Mouse (Mus musculus): ENCODE results near the gene Hsd17b1. TPM values are rescaled to one million over a fixed set of nuclear protein-coding genes. Genes with fewer than 3 reads are reported as not detected.

The Hsd17b1 gene
- polyA plus RNA-seq, 1 experiment from 2014 or later = not detected

DNA sequence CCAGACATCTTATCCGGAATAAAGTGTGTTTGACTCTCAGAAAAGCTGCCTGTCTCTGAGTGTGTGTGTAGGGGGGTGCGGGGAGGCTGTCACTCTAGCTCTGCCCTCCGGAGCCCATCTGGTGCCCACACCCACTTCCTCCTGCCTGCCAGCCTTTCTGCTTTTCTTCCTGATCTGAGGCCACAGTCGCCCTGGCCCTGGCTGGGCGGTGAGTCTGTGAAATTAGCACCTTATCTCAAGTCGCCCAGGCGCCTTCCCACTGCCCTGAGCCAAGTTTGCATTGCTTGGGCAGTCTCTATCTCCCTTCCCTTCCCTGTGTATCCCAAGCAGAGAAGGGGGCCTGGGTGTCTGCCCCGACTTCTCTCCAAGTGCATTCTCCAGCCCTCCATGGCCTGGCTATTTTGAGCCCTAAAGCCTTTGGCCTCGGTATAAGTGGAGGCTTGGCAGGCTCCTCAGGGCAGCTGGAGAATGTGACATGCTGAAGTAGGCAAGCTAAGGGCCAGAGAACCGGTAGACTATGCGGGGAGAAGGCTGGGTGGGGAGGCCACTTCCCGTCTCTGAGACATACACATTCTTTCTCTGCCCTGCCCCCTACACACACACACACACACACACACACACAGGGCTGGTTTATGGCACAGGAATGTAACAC, 14.4 kb upstream of the Hsd17b1 start:
- H3K27ac ChIP-seq (ENCODE audit: low read depth, low read length) = peak overlapping the region; percentile 27; the same call in 1 of the 2 replicates

DNA sequence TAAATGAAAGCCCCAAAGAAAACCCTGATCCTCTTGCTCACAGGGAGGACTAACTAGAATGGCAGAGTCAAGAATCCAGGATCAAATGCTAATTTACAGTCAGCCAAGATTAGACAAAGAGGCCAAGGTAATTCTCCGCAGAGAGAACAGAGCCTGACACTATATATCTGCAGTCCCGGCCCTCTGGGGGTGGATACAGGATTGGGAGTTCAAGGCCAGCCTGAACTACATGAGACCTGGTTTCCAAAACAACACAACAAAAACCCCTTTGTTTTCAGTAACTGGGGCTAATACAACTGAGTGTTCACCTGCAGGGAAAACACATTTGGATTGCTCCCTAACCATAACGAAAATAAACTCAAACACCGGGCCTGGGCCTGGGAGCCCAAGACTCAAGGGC, 13.7 kb upstream of the Hsd17b1 start:
- DNase-seq (ENCODE audit: low spot score) = no peak
- Histone ChIP-seq H3K36me3 (ENCODE audit: control insufficient read depth, insufficient read depth, low read length) (no peaks in the 10 kb centered on the region), H3K27me3 (ENCODE audit: control insufficient read depth, insufficient read depth, low read length) (no peaks in the 10 kb centered on the region), H3K9ac (ENCODE audit: low read depth, low read length) (no peak overlapping the region), H3K4me2 (replicated peaks; ENCODE audit: low read depth, low read length) (no peak overlapping the region), H3K9me3 (ENCODE audit: control insufficient read depth, low read length) (no peaks in the 10 kb centered on the region), H3K4me3 (ENCODE audit: low read depth, low read length) (no peak overlapping the region), H3K4me1 (replicated peaks; ENCODE audit: control insufficient read depth, insufficient read depth, low read length) (no peaks in the 10 kb centered on the region; the same call in 1 of the 2 replicates), H3K27ac (ENCODE audit: low read depth, low read length) (no peak overlapping the region)
- 85% methylated on average over 4 of the region's 4 CpGs for WGBS
- no peak for ATAC-seq (ENCODE audit: low FRiP score)

More for the DNA sequence above, 14.4 kb upstream of the Hsd17b1 start:
- WGBS = 67% methylated on average over 12 of the region's 12 CpGs
- no peaks in the 10 kb centered on the region for H3K27me3 ChIP-seq (ENCODE audit: control insufficient read depth, insufficient read depth, low read length)
- ATAC-seq (ENCODE audit: low FRiP score) (no peak), DNase-seq (ENCODE audit: low spot score) (no peak)
- no peaks in the 10 kb centered on the region for H3K4me1 ChIP-seq (replicated peaks; ENCODE audit: control insufficient read depth, insufficient read depth, low read length)
- H3K36me3 ChIP-seq (ENCODE audit: control insufficient read depth, insufficient read depth, low read length) = no peaks in the 10 kb centered on the region
- H3K4me2 ChIP-seq (replicated peaks; ENCODE audit: low read depth, low read length) = no peak overlapping the region
- H3K9ac ChIP-seq (ENCODE audit: low read depth, low read length) = no peak overlapping the region
- no peaks in the 10 kb centered on the region for H3K9me3 ChIP-seq (ENCODE audit: control insufficient read depth, low read length)
- no peak overlapping the region for H3K4me3 ChIP-seq (ENCODE audit: low read depth, low read length)

DNA sequence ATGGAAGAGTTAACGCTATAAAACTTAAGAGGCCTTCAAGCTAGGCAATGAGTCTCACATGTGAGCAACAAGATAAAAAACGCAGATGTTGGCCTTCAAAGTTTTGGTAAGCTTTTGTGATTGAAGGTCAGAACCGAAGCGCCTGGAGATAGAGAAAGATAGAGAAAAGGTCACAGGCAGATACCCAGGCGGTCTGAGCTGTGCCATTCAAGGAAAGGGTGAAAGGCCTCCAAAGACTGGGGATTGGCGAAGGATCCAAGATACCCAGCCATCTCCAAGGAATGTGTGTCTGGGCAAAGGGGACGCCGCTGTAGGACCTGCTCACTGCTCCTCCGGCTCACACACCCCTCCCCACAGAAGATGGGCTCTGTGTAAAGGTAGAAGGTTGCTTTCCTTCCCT, 13.2 kb upstream of the Hsd17b1 start:
- no peak for ATAC-seq (ENCODE audit: low FRiP score)
- Histone ChIP-seq H3K4me2 (replicated peaks; ENCODE audit: low read depth, low read length) (no peak overlapping the region), H3K4me3 (ENCODE audit: low read depth, low read length) (no peak overlapping the region), H3K27me3 (ENCODE audit: control insufficient read depth, insufficient read depth, low read length) (no peaks in the 10 kb centered on the region), H3K9me3 (ENCODE audit: control insufficient read depth, low read length) (no peaks in the 10 kb centered on the region), H3K36me3 (ENCODE audit: control insufficient read depth, insufficient read depth, low read length) (no peaks in the 10 kb centered on the region), H3K9ac (ENCODE audit: low read depth, low read length) (no peak overlapping the region), H3K4me1 (replicated peaks; ENCODE audit: control insufficient read depth, insufficient read depth, low read length) (no peaks in the 10 kb centered on the region; the same call in 1 of the 2 replicates), H3K27ac (ENCODE audit: low read depth, low read length) (no peak overlapping the region)
- 93% methylated on average over 9 of the region's 9 CpGs for WGBS
- DNase-seq (ENCODE audit: low spot score) = no peak

DNA sequence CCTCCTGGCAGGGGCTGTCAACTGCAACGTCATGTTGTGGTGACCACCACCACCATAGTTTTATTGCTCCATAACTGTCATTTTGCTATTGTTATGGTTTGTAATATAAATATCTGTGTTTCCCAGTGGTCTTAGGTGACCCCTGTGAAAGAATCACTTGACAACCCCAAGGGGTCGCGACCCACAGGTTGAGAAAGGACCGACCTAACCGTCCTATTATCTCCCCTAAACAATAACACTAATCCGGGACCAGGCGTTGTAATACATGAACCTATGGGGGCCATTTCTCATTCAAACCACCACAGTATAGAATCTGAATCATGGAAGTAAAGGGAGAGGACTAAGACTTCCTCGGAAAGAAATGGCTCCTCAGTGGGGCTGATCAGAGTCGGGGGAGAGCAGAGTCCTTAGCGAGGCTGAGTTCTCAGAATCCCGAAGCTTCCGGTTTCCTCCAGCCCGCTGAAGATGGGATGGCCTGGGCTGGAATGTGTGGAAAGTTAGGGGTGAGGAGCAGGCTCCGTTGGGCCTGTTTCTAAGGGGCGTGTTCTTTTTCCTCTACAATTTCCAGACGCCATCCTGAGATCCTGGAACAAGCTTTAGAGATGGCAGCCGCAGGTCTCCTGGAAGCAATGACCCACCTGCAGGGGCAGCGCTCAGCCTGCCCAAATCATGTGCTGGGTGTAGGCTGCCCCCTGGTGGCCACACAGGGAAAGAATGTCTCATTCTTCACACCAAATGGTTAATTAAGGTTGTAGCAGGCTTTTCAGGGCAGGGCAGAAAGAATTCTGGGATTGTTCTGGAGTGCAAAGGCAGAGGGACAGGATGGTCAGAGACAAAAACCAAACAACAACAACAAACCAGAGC, 11.4 kb upstream of the Hsd17b1 start:
- Histone ChIP-seq H3K4me3 (ENCODE audit: low read depth, low read length) (peak overlapping the region; percentile 26), H3K27me3 (ENCODE audit: control insufficient read depth, insufficient read depth, low read length) (no peaks in the 10 kb centered on the region), H3K36me3 (ENCODE audit: control insufficient read depth, insufficient read depth, low read length) (no peaks in the 10 kb centered on the region), H3K27ac (ENCODE audit: low read depth, low read length) (no peak overlapping the region), H3K9ac (ENCODE audit: low read depth, low read length) (no peak overlapping the region), H3K4me2 (replicated peaks; ENCODE audit: low read depth, low read length) (peak overlapping the region; percentile 34), H3K9me3 (ENCODE audit: control insufficient read depth, low read length) (no peaks in the 10 kb centered on the region), H3K4me1 (replicated peaks; ENCODE audit: control insufficient read depth, insufficient read depth, low read length) (no peaks in the 10 kb centered on the region; the same call in 1 of the 2 replicates)
- DNase-seq (ENCODE audit: low spot score) (peak; percentile 86), ATAC-seq (ENCODE audit: low FRiP score) (peak; percentile 26; the same call in 1 of the 2 replicates)
- WGBS = 25% methylated on average over 18 of the region's 18 CpGs

DNA sequence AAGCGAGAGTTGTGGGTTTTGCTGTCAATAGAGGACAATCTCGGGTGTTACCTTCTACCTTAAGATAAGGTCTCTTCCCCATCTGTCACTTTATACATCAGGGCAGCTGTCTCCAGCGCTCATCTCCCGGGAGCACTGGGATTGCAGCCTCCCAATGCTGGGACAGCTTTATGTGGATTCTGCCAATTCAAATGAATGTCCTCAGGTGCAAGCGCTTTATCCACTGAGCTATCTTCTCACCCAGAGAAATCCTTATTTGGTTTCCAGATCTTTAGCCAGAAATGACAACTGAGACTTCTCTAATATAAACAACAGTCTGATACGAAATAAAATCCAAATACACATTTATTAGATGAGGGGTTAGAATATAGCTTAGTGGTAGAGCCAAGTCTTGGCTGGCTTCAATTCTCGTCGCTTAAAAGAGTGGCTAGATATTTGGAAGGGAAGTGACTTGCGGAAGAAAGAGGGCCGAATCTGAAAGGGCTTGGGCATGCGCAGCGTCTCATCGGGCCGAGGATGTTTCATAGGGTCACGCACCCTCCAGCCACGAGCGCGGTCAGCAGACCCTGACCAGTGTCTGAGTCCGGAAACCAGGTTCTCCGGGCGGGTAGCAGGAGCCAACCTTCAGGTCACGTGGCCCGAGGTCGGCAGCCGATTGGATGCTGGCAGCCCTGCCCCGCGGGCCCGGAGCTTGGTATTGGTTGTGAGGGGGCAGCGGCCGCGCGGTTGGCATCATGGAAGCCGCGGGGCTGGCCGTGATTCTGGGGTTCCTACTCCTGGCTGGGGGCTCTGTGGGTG, 8.6 kb upstream of the Hsd17b1 start, which contains the start of gene Naglu:
Gene Naglu (plus strand): TSS at position 622 of the 798 bp plus-strand sequence.
- H3K4me3 ChIP-seq (ENCODE audit: low read depth, low read length) = peak within 1 kb of the TSS; percentile 80
- WGBS = 6% methylated on average over 35 of the region's 35 CpGs
- H3K4me1 ChIP-seq (replicated peaks; ENCODE audit: control insufficient read depth, insufficient read depth, low read length) = no peaks in the 10 kb centered on the region; the same call in 1 of the 2 replicates
- peak within 1 kb of the TSS; percentile 94 for H3K4me2 ChIP-seq (replicated peaks; ENCODE audit: low read depth, low read length)
- DNase-seq (ENCODE audit: low spot score) (peak; percentile 92), ATAC-seq (ENCODE audit: low FRiP score) (peak; percentile 87)
- H3K27ac ChIP-seq (ENCODE audit: low read depth, low read length) = no peak within 1 kb of the TSS
- no peaks in the 10 kb centered on the region for H3K27me3 ChIP-seq (ENCODE audit: control insufficient read depth, insufficient read depth, low read length)
- H3K36me3 ChIP-seq (ENCODE audit: control insufficient read depth, insufficient read depth, low read length) = no peaks in the 10 kb centered on the region
- peak within 1 kb of the TSS; percentile 85 for H3K9ac ChIP-seq (ENCODE audit: low read depth, low read length)
- no peaks in the 10 kb centered on the region for H3K9me3 ChIP-seq (ENCODE audit: control insufficient read depth, low read length)

DNA sequence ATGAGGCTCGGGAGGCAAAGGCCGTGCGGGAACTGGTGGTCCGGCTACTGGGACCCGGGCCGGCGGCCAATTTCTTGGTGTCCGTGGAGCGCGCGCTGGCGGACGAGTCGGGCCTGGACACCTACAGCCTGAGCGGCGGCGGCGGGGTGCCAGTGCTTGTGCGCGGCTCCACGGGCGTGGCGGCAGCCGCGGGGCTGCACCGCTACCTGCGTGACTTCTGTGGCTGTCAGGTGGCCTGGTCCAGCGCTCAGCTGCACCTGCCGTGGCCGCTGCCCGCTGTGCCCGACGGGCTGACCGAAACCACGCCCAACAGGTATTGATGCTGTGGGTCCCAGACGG, 8.1 kb upstream of the Hsd17b1 start:
- under 1% methylated on average over 35 of the region's 36 CpGs for WGBS
- no peak overlapping the region for H3K27ac ChIP-seq (ENCODE audit: low read depth, low read length)
- H3K9ac ChIP-seq (ENCODE audit: low read depth, low read length) = peak overlapping the region; percentile 85
- peak; percentile 65 for ATAC-seq (ENCODE audit: low FRiP score)
- no peaks in the 10 kb centered on the region; the same call in 1 of the 2 replicates for H3K4me1 ChIP-seq (replicated peaks; ENCODE audit: control insufficient read depth, insufficient read depth, low read length)
- H3K4me2 ChIP-seq (replicated peaks; ENCODE audit: low read depth, low read length) = peak overlapping the region; percentile 94
- H3K9me3 ChIP-seq (ENCODE audit: control insufficient read depth, low read length) = no peaks in the 10 kb centered on the region
- no peak for DNase-seq (ENCODE audit: low spot score)
- H3K36me3 ChIP-seq (ENCODE audit: control insufficient read depth, insufficient read depth, low read length) = no peaks in the 10 kb centered on the region
- peak overlapping the region; percentile 80 for H3K4me3 ChIP-seq (ENCODE audit: low read depth, low read length)
- no peaks in the 10 kb centered on the region for H3K27me3 ChIP-seq (ENCODE audit: control insufficient read depth, insufficient read depth, low read length)

DNA sequence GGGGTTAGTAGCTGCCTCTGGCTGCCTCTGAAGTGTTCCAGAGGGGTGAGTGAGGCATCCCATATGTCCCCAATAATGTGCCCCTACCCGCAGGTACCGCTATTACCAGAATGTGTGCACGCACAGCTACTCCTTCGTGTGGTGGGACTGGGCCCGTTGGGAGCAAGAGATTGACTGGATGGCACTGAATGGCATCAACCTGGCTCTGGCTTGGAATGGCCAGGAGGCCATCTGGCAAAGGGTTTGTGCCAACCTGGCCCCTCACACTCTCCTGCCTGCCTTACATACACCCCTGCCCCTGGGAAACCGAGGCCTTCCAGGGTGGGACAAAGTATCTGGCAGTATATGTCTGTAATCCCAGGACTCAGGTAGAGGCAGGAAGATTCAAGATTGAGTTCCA, 7.2 kb upstream of the Hsd17b1 start:
- H3K9ac ChIP-seq (ENCODE audit: low read depth, low read length) = no peak overlapping the region
- no peaks in the 10 kb centered on the region for H3K9me3 ChIP-seq (ENCODE audit: control insufficient read depth, low read length)
- no peaks in the 10 kb centered on the region for H3K36me3 ChIP-seq (ENCODE audit: control insufficient read depth, insufficient read depth, low read length)
- no peak for ATAC-seq (ENCODE audit: low FRiP score)
- no peaks in the 10 kb centered on the region for H3K27me3 ChIP-seq (ENCODE audit: control insufficient read depth, insufficient read depth, low read length)
- H3K4me1 ChIP-seq (replicated peaks; ENCODE audit: control insufficient read depth, insufficient read depth, low read length) = no peaks in the 10 kb centered on the region; the same call in 1 of the 2 replicates
- H3K4me2 ChIP-seq (replicated peaks; ENCODE audit: low read depth, low read length) = no peak overlapping the region
- H3K27ac ChIP-seq (ENCODE audit: low read depth, low read length) = no peak overlapping the region
- 82% methylated on average over 6 of the region's 6 CpGs for WGBS
- DNase-seq (ENCODE audit: low spot score) = no peak
- H3K4me3 ChIP-seq (ENCODE audit: low read depth, low read length) = no peak overlapping the region

DNA sequence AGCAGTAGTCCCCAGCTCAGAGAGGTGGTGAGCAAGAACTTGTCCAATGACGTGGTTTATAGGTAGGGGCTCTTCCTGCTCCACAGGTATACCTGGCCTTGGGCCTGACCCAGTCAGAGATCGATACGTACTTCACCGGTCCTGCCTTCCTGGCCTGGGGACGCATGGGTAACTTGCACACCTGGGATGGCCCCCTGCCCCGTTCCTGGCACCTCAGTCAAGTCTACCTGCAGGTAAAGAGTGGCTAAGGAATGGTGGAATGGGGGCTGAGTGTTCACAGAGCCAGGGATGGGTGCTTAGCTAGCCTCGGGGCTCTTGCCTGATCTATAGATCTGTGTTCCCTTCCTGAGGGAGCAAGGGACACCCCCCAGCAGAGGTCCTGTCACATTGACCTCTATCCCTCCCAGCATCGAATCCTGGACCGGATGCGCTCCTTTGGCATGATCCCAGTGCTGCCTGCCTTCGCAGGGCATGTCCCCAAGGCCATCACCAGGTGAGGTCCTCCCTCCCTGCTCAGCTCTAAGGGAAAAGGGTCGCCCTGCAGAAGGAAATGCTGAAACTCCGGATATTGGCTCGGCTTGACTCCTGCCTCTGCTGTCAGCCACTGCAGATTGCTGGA, 6.3 kb upstream of the Hsd17b1 start:
- 67% methylated on average over 14 of the region's 14 CpGs for WGBS
- DNase-seq (ENCODE audit: low spot score) = no peak
- Histone ChIP-seq H3K36me3 (ENCODE audit: control insufficient read depth, insufficient read depth, low read length) (no peaks in the 10 kb centered on the region), H3K4me3 (ENCODE audit: low read depth, low read length) (no peak overlapping the region), H3K9ac (ENCODE audit: low read depth, low read length) (no peak overlapping the region), H3K4me1 (replicated peaks; ENCODE audit: control insufficient read depth, insufficient read depth, low read length) (no peaks in the 10 kb centered on the region; the same call in 1 of the 2 replicates), H3K27me3 (ENCODE audit: control insufficient read depth, insufficient read depth, low read length) (no peaks in the 10 kb centered on the region), H3K9me3 (ENCODE audit: control insufficient read depth, low read length) (no peaks in the 10 kb centered on the region), H3K27ac (ENCODE audit: low read depth, low read length) (no peak overlapping the region), H3K4me2 (replicated peaks; ENCODE audit: low read depth, low read length) (no peak overlapping the region)
- no peak for ATAC-seq (ENCODE audit: low FRiP score)
